Mouse (Mus musculus) hindbrain, embryonic 13.5 days (tissue): ENCODE measurements around the gene Mis18a. TPM values are rescaled to one million over a fixed set of nuclear protein-coding genes. Genes with fewer than 3 reads are reported as not detected.

Experiments used
- ATAC-seq: fragments of 200-750 bp; cut with Nextera tagmentation; 2 replicates; pipeline ENCODE4 v1.8.0; 2017; ENCODE audit warnings: moderate TSS enrichment; ENCODE audit not compliant: low FRiP score
- H3K27ac ChIP-seq: fragments of 300-500 bp; sonication (generic); 2 replicates; pipeline ENCODE4 v1.5.1; 2015; ENCODE audit warnings: inconsistent platforms, mild to moderate bottlenecking, moderate library complexity
- H3K27me3 ChIP-seq: fragments of 300-500 bp; sonication (generic); 2 replicates; pipeline ENCODE4 v1.6.1; 2015; ENCODE audit warnings: mild to moderate bottlenecking, inconsistent platforms
- H3K36me3 ChIP-seq: fragments of 300-500 bp; sonication (generic); 2 replicates; pipeline ENCODE4 v1.6.1; 2015; ENCODE audit warnings: mild to moderate bottlenecking, inconsistent platforms
- H3K4me1 ChIP-seq: fragments of 300-500 bp; sonication (generic); replicated peaks from 2 replicates; pipeline ENCODE4 v1.6.1; 2015; ENCODE audit warnings: inconsistent platforms
- H3K4me2 ChIP-seq: fragments of 300-500 bp; sonication (generic); 2 replicates; pipeline ENCODE4 v1.6.1; 2015; ENCODE audit warnings: inconsistent platforms, mild to moderate bottlenecking, moderate library complexity
- H3K4me3 ChIP-seq: fragments of 300-500 bp; sonication (generic); 2 replicates; pipeline ENCODE4 v1.5.1; 2015; ENCODE audit warnings: mild to moderate bottlenecking, inconsistent platforms
- H3K9ac ChIP-seq: fragments of 300-500 bp; sonication (generic); 2 replicates; pipeline ENCODE4 v1.6.1; 2015; ENCODE audit warnings: mild to moderate bottlenecking, inconsistent platforms
- H3K9me3 ChIP-seq: fragments of 300-500 bp; sonication (generic); 2 replicates; pipeline ENCODE4 v1.6.1; 2016; ENCODE audit warnings: inconsistent platforms
- WGBS: fragments of 180-500 bp; shearing (Covaris S2); methylation state at CpG from one replicate; pipeline ENCODE4 v1.1.7; 2015; 5-methylcytosine and 5-hydroxymethylcytosine counted together
- polyA plus RNA-seq: library from polyadenylated mRNA; unstranded; fragments of >200 nt; fragmentation: Nextera tagmentation; extraction: Ambion mirVana; gene quantifications from 2 replicates; pipeline ENCODE4 v1.2.1, GENCODE M21; 2015

The Mis18a gene
- 28.2 and 30.2 TPM in 2 replicates for polyA plus RNA-seq

DNA sequence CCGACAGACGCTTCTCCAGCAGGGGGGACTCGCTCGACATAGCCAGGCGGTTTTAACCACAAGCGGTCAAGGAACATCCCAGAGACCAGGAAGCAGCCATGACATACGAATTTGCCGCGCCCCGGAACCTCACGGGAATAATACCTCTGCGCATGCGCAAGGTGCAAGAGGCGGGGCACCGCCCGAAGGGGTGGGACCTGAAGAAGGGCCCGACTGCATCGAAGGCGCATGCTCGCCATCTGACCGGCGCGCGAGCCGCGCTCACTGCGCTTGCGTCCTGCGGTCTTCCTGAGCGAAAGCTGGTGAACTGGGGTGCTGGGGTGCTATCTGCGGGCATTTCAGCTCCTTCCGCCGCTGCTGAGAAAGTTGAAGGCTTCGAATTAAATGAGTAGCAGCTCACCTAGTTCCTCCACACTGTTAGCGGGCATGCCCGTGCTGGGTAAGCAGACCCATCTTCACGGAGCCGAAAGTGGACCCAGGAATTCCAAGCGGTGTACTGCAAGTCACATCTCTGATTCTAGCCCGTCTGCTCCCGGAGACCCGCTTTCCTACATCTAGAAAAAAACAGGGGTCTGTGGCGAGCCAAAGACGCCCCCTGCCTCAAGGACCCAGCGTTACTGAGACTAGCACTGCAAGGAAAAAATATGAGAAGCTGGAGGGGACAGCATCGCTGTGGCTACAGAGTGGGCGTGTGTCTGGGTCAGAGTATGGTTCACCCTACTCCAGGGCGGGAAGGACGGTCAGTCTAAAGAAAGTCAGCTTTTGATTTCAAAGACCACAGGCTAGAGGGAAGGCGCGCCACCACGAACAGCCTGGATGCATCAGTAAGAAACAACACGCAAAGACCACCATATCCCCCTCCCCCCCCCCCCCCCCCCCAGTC lies at the start of gene Mis18a:
Gene Mis18a (minus strand): TSS at position 172 of the 883 bp plus-strand sequence.
- Histone ChIP-seq H3K27me3 (no peaks in the 10 kb centered on the region), H3K9me3 (no peaks in the 10 kb centered on the region), H3K4me2 (peak within 1 kb of the TSS; percentile 97), H3K27ac (peak within 1 kb of the TSS; percentile 81), H3K9ac (peak within 1 kb of the TSS; percentile 81), H3K4me1 (peaks cover 10% of the 10 kb centered on the region), H3K36me3 (0 out of 2 replicates have a peak, but pooled peaks cover 3% of the 10 kb centered on the region), H3K4me3 (peak within 1 kb of the TSS; percentile 77)
- peak; percentile 95 for ATAC-seq
- WGBS = under 1% methylated on average over 53 of the region's 53 CpGs

DNA sequence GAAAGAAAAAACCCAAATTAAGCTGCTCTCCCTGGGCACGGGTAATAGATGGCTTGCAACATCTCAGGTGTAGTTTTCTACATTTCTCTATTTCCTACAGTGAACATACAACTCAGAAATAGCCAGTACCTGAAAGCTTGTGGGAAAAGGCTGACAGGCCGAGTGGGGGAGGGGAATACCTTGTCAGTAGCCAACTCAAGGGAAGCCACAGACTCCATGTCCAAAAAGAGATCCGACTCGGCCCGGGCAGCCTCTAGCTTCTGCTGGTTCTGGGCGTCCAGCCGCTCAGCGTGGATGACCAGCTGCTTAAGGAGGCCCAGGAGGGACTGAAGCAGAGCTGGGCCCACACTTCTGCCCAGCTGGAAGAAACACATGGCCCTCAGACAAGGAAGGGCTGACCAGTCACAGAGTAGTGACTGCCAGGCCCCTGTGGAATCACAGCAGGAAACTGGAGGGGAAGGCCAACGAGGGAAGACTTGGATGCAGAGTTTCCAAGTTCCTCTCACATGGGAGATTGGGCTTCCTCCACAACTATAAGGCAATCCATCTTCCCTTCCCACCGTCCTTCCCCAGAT lies 48.8 kb upstream of the Mis18a start:
- H3K4me3 ChIP-seq = no peak overlapping the region
- no peaks in the 10 kb centered on the region for H3K9me3 ChIP-seq
- WGBS = 85% methylated on average over 10 of the region's 10 CpGs
- H3K36me3 ChIP-seq = peaks cover 100% of the 10 kb centered on the region
- H3K9ac ChIP-seq = no peak overlapping the region
- no peaks in the 10 kb centered on the region for H3K4me1 ChIP-seq
- ATAC-seq = no peak
- no peak overlapping the region for H3K4me2 ChIP-seq
- H3K27ac ChIP-seq = no peak overlapping the region
- H3K27me3 ChIP-seq = no peaks in the 10 kb centered on the region

DNA sequence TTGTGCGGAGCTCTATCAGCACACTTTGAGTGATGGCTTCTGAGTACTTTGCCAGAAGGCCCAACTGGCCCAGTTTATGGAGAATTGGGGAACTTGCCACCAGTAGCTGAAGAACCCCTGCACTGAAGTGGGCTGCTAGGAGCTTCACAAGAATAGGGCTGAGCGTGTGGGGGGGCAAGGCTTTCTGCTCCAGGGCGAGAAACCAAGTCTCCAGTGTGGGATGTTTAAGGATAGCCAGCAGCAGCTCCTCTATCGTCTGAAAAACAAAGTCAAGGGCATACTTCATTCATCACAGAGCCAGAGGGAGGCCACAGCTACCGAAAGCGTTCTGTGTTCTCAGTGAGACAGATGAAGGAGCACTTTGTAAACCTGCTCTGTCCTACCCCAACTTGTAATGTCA lies 47.4 kb upstream of the Mis18a start:
- Histone ChIP-seq H3K36me3 (peaks cover 100% of the 10 kb centered on the region), H3K9me3 (no peaks in the 10 kb centered on the region), H3K4me3 (no peak overlapping the region), H3K27me3 (no peaks in the 10 kb centered on the region), H3K4me2 (no peak overlapping the region), H3K9ac (no peak overlapping the region), H3K4me1 (no peaks in the 10 kb centered on the region), H3K27ac (no peak overlapping the region)
- ATAC-seq = no peak
- 89% methylated on average over 6 of the region's 6 CpGs for WGBS

DNA sequence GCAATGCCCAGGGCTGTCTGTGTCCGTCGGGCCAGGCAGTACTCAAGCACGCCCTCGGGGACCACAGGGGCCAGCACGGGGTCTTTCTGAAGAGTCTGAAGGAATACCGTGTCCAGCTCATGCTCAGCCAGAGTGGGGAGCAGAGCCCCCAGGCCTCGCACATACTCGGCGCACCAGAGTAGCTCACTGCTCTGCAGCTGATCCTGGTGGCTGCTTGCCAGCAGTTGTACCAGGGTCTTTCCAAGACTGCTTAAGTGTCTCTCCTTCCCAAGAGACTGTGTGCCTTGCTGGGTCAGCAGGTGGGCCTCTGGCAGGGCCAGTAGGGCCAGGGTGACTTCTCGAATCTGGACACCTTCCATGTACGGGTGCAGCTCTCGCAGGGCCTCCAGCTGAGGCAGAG lies 47.0 kb upstream of the Mis18a start:
- Histone ChIP-seq H3K4me3 (no peak overlapping the region), H3K9me3 (no peaks in the 10 kb centered on the region), H3K36me3 (peaks cover 100% of the 10 kb centered on the region), H3K4me2 (no peak overlapping the region), H3K4me1 (no peaks in the 10 kb centered on the region), H3K27me3 (no peaks in the 10 kb centered on the region), H3K27ac (no peak overlapping the region), H3K9ac (no peak overlapping the region)
- 95% methylated on average over 12 of the region's 12 CpGs for WGBS
- ATAC-seq = no peak

DNA sequence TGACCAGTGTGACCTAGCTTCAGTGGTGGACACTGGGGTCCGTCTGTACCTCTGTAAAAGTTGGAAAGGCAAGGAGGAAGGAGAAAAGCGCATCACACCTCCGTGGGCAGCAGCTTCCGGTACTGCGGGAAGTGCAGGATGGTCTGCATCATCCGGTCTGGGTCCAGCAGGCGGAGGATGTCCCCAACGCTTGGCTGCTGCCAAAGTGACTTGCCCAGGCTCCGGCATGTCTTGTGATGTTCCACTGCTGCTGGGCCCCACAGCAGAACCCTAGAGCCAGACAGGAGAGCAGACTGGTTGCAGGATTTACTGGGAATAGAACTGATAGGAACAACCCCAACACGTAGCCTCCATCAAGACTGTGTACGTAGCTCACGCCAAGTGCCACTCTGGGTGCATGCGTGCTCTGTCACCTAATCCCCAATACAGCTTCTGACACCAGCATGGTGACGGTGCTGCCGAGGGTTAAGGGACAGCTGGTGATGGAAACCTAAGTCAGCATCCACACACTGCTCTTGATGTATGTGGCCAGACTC lies 39.8 kb upstream of the Mis18a start:
- WGBS = 94% methylated on average over 15 of the region's 15 CpGs
- no peaks in the 10 kb centered on the region for H3K4me1 ChIP-seq
- H3K4me2 ChIP-seq = no peak overlapping the region
- peaks cover 92% of the 10 kb centered on the region for H3K36me3 ChIP-seq
- ATAC-seq = no peak
- no peak overlapping the region for H3K4me3 ChIP-seq
- no peak overlapping the region for H3K27ac ChIP-seq
- no peak overlapping the region for H3K9ac ChIP-seq
- H3K27me3 ChIP-seq = no peaks in the 10 kb centered on the region
- H3K9me3 ChIP-seq = no peaks in the 10 kb centered on the region

DNA sequence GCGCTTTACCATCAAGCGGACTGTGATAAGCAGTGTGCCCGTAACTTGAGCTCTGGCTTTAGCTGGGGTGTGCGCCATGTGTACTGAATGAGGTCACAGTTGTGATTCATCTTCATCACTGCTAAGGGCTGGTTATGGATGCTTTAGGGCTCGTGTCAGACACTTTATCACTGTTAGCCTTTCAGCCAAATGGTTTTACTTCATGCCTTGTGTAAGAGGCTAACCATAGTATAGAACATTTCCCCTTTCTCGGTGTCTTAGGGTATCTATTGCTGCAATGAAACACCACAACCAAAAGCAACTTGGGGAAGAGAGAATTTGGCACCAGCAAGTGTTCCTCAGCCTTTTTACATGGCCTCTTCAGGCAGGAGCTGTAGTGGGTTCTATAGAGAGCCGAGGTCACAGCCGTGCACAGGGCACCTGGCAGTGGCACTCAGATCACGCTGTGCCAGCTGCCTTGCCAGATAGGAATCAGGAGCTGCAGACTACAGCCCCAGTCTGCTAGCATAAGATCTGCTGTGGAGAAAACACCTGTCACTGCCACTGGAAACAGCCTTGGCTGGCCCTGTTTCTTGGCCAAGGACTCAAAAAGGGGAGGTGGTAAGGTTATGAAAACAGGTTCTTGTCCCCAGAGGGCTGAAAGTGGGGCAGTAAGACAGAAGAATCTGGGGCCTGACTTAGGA lies 38.1 kb upstream of the Mis18a start:
- Histone ChIP-seq H3K36me3 (peaks cover 92% of the 10 kb centered on the region), H3K4me3 (no peak overlapping the region), H3K4me1 (no peaks in the 10 kb centered on the region), H3K27me3 (no peaks in the 10 kb centered on the region), H3K27ac (no peak overlapping the region), H3K9me3 (no peaks in the 10 kb centered on the region), H3K9ac (no peak overlapping the region), H3K4me2 (no peak overlapping the region)
- WGBS = 93% methylated on average over 9 of the region's 9 CpGs
- no peak for ATAC-seq

DNA sequence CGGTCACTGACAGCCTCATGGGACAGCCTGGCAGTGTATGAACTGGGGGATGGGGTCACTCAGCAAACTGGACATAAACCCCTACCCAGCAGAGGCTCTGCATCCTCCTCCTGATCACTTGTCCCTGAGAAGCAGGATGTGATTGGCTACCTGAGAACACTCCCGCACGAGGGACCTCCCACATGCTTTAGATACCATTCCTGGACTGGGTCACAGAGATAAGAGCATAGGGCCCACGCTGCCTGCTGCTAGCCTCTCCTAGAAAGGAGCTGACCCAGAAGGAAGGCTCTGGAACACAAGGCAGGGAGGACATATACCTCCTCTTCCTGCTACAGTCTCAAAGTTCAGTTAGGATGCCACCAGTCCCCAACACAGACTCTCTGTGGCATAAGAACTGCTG lies 33.3 kb upstream of the Mis18a start:
- Histone ChIP-seq H3K4me3 (no peak overlapping the region), H3K9ac (no peak overlapping the region), H3K36me3 (peaks cover 86% of the 10 kb centered on the region), H3K4me2 (no peak overlapping the region), H3K27ac (no peak overlapping the region), H3K4me1 (peaks cover 5% of the 10 kb centered on the region; the same call in 1 of the 2 replicates), H3K27me3 (no peaks in the 10 kb centered on the region), H3K9me3 (no peaks in the 10 kb centered on the region)
- WGBS = 82% methylated on average over 4 of the region's 4 CpGs
- no peak for ATAC-seq

DNA sequence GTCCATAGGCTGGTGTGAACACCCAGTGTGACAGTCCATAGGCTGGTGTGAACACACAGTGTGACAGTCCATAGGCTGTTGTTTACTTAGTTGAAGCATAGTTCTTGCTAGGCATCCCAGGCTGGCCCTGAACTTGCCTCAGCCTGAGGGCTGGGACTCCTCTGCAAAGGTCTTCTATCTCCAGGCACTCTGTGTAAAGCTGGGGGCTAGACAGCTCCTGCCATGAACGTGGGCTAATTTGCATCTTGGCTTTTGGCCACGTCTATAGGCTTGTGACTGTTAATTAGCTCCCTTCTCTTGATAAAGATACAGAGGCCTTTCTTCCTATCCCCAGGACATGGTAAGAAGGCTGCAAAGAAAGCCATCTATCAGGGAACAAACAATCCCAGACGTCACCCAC lies 32.1 kb upstream of the Mis18a start:
- H3K9me3 ChIP-seq = no peaks in the 10 kb centered on the region
- H3K4me1 ChIP-seq = peaks cover 5% of the 10 kb centered on the region; the same call in 1 of the 2 replicates
- no peak overlapping the region for H3K27ac ChIP-seq
- 41% methylated on average over 3 of the region's 3 CpGs for WGBS
- H3K4me3 ChIP-seq = no peak overlapping the region
- ATAC-seq = no peak
- H3K27me3 ChIP-seq = no peaks in the 10 kb centered on the region
- H3K36me3 ChIP-seq = peaks cover 87% of the 10 kb centered on the region
- no peak overlapping the region for H3K9ac ChIP-seq
- no peak overlapping the region for H3K4me2 ChIP-seq

DNA sequence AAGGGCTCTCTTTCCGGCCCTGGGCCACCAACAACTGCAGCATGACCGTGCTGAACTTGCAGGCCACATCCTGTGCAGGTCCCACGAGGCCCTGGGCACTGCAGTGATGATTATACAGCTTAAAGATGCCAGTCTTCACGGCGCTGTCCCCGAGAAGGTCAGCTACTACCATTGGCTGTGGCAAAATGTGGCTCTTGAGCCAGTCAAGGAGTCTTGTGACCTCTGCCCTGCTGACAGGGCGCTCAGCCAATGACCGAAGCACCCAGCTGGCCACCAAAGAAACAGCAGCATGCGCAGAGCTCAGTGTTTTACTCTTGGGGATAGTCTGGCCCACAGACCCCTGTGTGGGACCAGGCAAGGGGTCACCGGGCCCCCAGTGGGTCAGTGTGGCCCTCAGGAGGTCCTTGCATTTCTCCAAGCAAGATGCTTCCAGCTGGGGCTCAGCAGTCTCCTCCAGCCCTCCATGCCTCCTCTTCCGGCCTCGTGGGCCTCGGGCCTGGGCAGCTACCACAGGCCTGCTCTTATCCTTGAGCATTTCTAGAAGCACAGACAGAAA lies 26.3 kb upstream of the Mis18a start:
- 94% methylated on average over 13 of the region's 13 CpGs for WGBS
- H3K9ac ChIP-seq = no peak overlapping the region; the same call in 1 of the 2 replicates
- H3K27me3 ChIP-seq = no peaks in the 10 kb centered on the region
- H3K4me1 ChIP-seq = no peaks in the 10 kb centered on the region; the same call in 1 of the 2 replicates
- ATAC-seq = no peak
- H3K4me3 ChIP-seq = no peak overlapping the region
- no peaks in the 10 kb centered on the region for H3K9me3 ChIP-seq
- H3K27ac ChIP-seq = no peak overlapping the region
- H3K4me2 ChIP-seq = no peak overlapping the region
- peaks cover 76% of the 10 kb centered on the region for H3K36me3 ChIP-seq

DNA sequence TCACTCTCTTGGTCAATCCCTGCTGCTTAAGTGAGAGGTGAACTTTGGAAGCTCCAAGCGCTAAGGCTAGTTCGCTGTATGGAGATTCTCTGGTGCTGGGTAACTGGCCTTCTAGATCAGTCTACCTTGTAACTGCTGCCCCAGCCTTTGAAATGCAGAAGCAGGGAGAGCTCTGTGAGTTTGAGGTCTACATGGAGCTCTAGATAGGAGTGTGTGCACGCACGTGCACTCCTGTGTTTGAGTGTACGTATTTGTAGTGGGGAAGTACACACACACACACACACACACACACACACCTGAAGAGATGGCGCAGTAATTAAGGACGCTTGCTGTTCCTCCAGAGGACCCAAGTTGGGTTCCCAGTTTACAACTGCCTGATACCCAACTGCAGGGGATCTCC lies 21.0 kb upstream of the Mis18a start:
- Histone ChIP-seq H3K4me1 (no peaks in the 10 kb centered on the region; the same call in 1 of the 2 replicates), H3K36me3 (peaks cover 34% of the 10 kb centered on the region), H3K4me3 (no peak overlapping the region), H3K4me2 (no peak overlapping the region), H3K9ac (no peak overlapping the region), H3K9me3 (no peaks in the 10 kb centered on the region), H3K27me3 (no peaks in the 10 kb centered on the region), H3K27ac (no peak overlapping the region)
- 97% methylated on average over 7 of the region's 7 CpGs for whole genome bisulfite sequencing
- ATAC-seq = no peak

DNA sequence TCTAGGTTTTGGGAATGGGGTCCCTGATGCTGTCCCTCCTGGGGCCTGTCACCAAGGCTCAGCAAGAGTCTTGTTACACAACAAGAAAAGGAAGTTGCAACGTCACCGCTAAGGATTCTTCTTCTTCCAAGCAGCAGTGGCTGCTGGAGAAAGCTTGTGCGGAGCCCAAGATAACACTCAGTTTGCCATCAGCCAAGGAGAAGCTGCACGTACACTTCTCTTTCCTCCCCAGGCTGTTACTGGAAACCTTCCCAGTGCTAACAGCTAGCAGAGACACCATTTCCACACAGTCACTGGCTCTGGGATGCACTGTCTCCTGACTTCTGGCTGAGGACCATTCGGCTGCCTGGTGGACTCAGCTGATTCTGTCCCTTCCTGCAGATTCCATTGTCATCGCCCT lies 19.9 kb upstream of the Mis18a start:
- Histone ChIP-seq H3K27ac (no peak overlapping the region), H3K9me3 (no peaks in the 10 kb centered on the region), H3K9ac (no peak overlapping the region), H3K36me3 (peaks cover 24% of the 10 kb centered on the region), H3K4me2 (no peak overlapping the region), H3K4me3 (no peak overlapping the region), H3K27me3 (no peaks in the 10 kb centered on the region), H3K4me1 (peaks cover 5% of the 10 kb centered on the region)
- no peak for ATAC-seq
- WGBS = 89% methylated on average over 6 of the region's 6 CpGs
